Mouse (Mus musculus) G1E (cell line): ENCODE measurements around the gene Slc35b2.

Experiments used
- CTCF ChIP-seq: IDR thresholded peaks from 2 replicates; pipeline ENCODE4 v1.5.1; 2012; ENCODE audit warnings: low read depth, low read length, inconsistent platforms, mixed read lengths
- GATA1 ChIP-seq: IDR thresholded peaks from 2 replicates; pipeline ENCODE4 v1.6.1; 2012; ENCODE audit warnings: borderline replicate concordance, low read length, inconsistent platforms, mixed read lengths

DNA sequence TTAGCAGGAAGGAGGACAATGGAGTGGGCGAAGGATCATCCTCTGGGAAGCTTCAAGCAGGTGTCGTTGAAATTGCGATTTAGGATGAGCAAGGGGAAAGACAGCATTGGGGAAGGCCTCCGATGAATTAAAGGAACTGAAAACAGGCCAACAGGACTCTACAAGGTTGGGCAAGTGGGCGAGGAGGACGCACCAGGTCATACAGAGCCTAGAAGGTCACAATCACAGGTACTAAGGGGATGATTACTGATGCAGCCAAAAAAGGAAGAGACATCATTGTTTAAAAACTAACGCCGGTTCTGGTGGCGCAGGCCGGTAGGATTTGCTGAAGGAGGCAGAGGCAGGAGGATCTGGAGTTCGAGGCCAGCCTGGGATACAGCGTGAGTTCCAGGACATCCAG, 458 bp upstream of the Slc35b2 start:
- no peak for TF ChIP-seq CTCF
- TF ChIP-seq GATA1 = no peak
